Mouse (Mus musculus) hindbrain, postnatal 0 days (tissue): ENCODE data around the gene Olfr67. TPM values are rescaled to one million over a fixed set of nuclear protein-coding genes. Genes with fewer than 3 reads are reported as not detected.

Experiments
- ATAC-seq: fragments of 200-750 bp; cut with Nextera tagmentation; 2 replicates; pipeline ENCODE4 v1.8.0; 2017; ENCODE audit warnings: mild to moderate bottlenecking, moderate TSS enrichment, moderate library complexity
- DNase-seq: peaks from one replicate; pipeline ENCODE4 v3.0.0-alpha.2; 2015; ENCODE audit warnings: low spot score
- H3K27ac ChIP-seq: fragments of 300-500 bp; sonication (generic); 2 replicates; pipeline ENCODE4 v1.5.1; 2014; ENCODE audit warnings: mild to moderate bottlenecking
- H3K27me3 ChIP-seq: fragments of 300-500 bp; sonication (generic); 2 replicates; pipeline ENCODE4 v1.6.1; 2014; ENCODE audit warnings: low read length, mixed read lengths; ENCODE audit not compliant: insufficient read depth
- H3K36me3 ChIP-seq: fragments of 300-500 bp; sonication (generic); 2 replicates; pipeline ENCODE4 v1.6.1; 2014; ENCODE audit warnings: low read length, mixed read lengths; ENCODE audit not compliant: insufficient read depth
- H3K4me1 ChIP-seq: fragments of 300-500 bp; sonication (generic); 2 replicates; pipeline ENCODE4 v1.6.1; 2014; ENCODE audit warnings: antibody characterized with exemption, low read length, mixed read lengths; ENCODE audit not compliant: insufficient read depth
- H3K4me2 ChIP-seq: fragments of 300-500 bp; sonication (generic); 2 replicates; pipeline ENCODE4 v1.6.1; 2014; ENCODE audit warnings: low read depth, mild to moderate bottlenecking, low read length, moderate library complexity, mixed read lengths
- H3K4me3 ChIP-seq: fragments of 300-500 bp; sonication (generic); 2 replicates; pipeline ENCODE4 v1.5.1; 2014; ENCODE audit warnings: low read length
- H3K9ac ChIP-seq: fragments of 300-500 bp; sonication (generic); replicated peaks from 2 replicates; pipeline ENCODE4 v1.6.1; 2014; ENCODE audit warnings: mild to moderate bottlenecking, low read length, moderate library complexity, mixed read lengths
- H3K9me3 ChIP-seq: fragments of 300-500 bp; sonication (generic); 2 replicates; pipeline ENCODE4 v1.6.1; 2016; ENCODE audit warnings: low read length, mixed read lengths
- CTCF ChIP-seq: IDR thresholded peaks from 2 replicates; pipeline ENCODE4 v1.5.1; 2016; ENCODE audit warnings: antibody characterized with exemption, control low read depth, low read depth
- WGBS: fragments of 180-500 bp; shearing (Covaris S2); extraction: QIAGEN DNeasy Blood & Tissue Kit; methylation state at CpG from one replicate; pipeline ENCODE4 v1.1.7; 2014; 5-methylcytosine and 5-hydroxymethylcytosine counted together
- polyA plus RNA-seq: library from polyadenylated mRNA; unstranded; fragments of >200 nt; fragmentation: Nextera tagmentation; extraction: Ambion mirVana; gene quantifications from 2 replicates; pipeline ENCODE4 v1.2.1, GENCODE M21; 2015
- total RNA-seq: library from RNA; depleted of rRNA; stranded (reverse); fragments of >200 nt; gene quantifications from 2 replicates; pipeline ENCODE4 v1.2.3, GENCODE M21; 2014; rRNA removed

Gene Olfr67
- total and polyA plus RNA-seq, 2 experiments from 2014 or later, result not detected

DNA sequence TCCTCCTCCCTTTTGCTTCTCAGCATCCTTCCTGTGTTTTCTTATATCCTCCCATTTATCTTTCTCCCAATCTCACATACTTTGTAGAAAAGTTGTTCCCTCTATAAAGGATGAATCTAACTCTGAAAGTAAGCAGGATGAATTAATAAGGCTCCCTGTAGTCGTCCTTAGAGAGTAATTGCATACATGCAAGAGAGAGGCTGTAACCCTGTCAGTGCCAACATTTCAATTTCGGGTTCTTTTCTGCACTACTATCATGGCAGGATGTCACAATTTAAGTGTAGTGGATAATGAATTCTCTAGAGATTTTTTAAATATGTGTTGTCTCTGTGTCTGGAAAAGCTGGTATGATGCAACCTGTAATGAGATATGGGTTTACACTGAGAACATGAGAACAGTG, 34.4 kb downstream of the Olfr67 start, which contains the start of gene Olfr630:
Gene Olfr630 (minus strand): TSS at position 101 of the 400 bp plus-strand sequence.
- Histone ChIP-seq H3K4me3 (no peak within 1 kb of the TSS), H3K4me2 (no peak within 1 kb of the TSS), H3K36me3 (no peaks in the 10 kb centered on the region), H3K9me3 (no peaks in the 10 kb centered on the region), H3K4me1 (no peaks in the 10 kb centered on the region), H3K27me3 (no peaks in the 10 kb centered on the region), H3K9ac (no peak within 1 kb of the TSS), H3K27ac (no peak within 1 kb of the TSS)
- ATAC-seq (no peak), DNase-seq (no peak)
- WGBS, result 41% methylated on average over 2 of the region's 2 CpGs
- TF ChIP-seq CTCF, result no peak

- no peak for ATAC-seq
- Histone ChIP-seq H3K4me2 (no peak within 1 kb of the TSS), H3K36me3 (no peaks in the 10 kb centered on the region), H3K9ac (no peak within 1 kb of the TSS), H3K27me3 (no peaks in the 10 kb centered on the region), H3K4me1 (no peaks in the 10 kb centered on the region), H3K9me3 (no peaks in the 10 kb centered on the region), H3K4me3 (no peak within 1 kb of the TSS), H3K27ac (no peak within 1 kb of the TSS)
- DNase-seq, result no peak
- 75% methylated on average over 2 of the region's 2 CpGs for WGBS
- no peak for TF ChIP-seq CTCF
Measured at GRCm38 (mm10) chr7:103744843-103745242, 46.8 kb downstream of the Olfr67 start, which contains the start of gene Olfr629. TSS of gene Olfr629 (minus strand) at chr7:103744943.

Other genes starting within 250 kb of the Olfr67 start
Only the 30 nearest of the 34 such genes appear.
- not detected in 2 replicates for gene Olfr616, start 222.7 kb downstream of the Olfr67 start, total RNA-seq
- gene Olfr616, start 222.7 kb downstream of the Olfr67 start, polyA plus RNA-seq, result not detected in 2 replicates
- not detected in 2 replicates for gene Olfr617, start 218.8 kb downstream of the Olfr67 start, total RNA-seq
- gene Olfr617, start 218.8 kb downstream of the Olfr67 start, polyA plus RNA-seq, result not detected in 2 replicates
- gene Olfr618, start 201.7 kb downstream of the Olfr67 start, total RNA-seq, result 0.11 TPM in 1 of 2 replicates, not detected in the other
- gene Olfr618, start 201.7 kb downstream of the Olfr67 start, polyA plus RNA-seq, result not detected in 2 replicates
- gene Olfr619, start 191.2 kb downstream of the Olfr67 start, total RNA-seq, result not detected in 2 replicates
- not detected in 2 replicates for gene Olfr619, start 191.2 kb downstream of the Olfr67 start, polyA plus RNA-seq
- not detected in 2 replicates for gene Olfr620, start 179.3 kb downstream of the Olfr67 start, total RNA-seq
- gene Olfr620, start 179.3 kb downstream of the Olfr67 start, polyA plus RNA-seq, result not detected in 2 replicates
- not detected in 2 replicates for gene Olfr622, start 149.1 kb downstream of the Olfr67 start, total RNA-seq
- gene Olfr622, start 149.1 kb downstream of the Olfr67 start, polyA plus RNA-seq, result not detected in 2 replicates
- gene Olfr623, start 128.1 kb downstream of the Olfr67 start, total RNA-seq, result not detected in 2 replicates
- gene Olfr623, start 128.1 kb downstream of the Olfr67 start, polyA plus RNA-seq, result not detected in 2 replicates
- gene Olfr624, start 120.6 kb downstream of the Olfr67 start, total RNA-seq, result not detected in 2 replicates
- 0.05 TPM in 1 of 2 replicates, not detected in the other for gene Olfr624, start 120.6 kb downstream of the Olfr67 start, polyA plus RNA-seq
- not detected in 2 replicates for gene Olfr625-ps1, start 109.1 kb downstream of the Olfr67 start, total RNA-seq
- not detected in 2 replicates for gene Olfr625-ps1, start 109.1 kb downstream of the Olfr67 start, polyA plus RNA-seq
- gene Olfr243, start 77.2 kb downstream of the Olfr67 start, total RNA-seq, result not detected in 2 replicates
- gene Olfr243, start 77.2 kb downstream of the Olfr67 start, polyA plus RNA-seq, result not detected in 2 replicates
- not detected in 2 replicates for gene Olfr628, start 61.4 kb downstream of the Olfr67 start, total RNA-seq
- not detected in 2 replicates for gene Olfr628, start 61.4 kb downstream of the Olfr67 start, polyA plus RNA-seq
- gene Olfr629, start 46.9 kb downstream of the Olfr67 start, total RNA-seq, result not detected in 2 replicates
- not detected in 2 replicates for gene Olfr629, start 46.9 kb downstream of the Olfr67 start, polyA plus RNA-seq
- not detected in 2 replicates for gene Olfr630, start 34.5 kb downstream of the Olfr67 start, total RNA-seq
- not detected in 2 replicates for gene Olfr630, start 34.5 kb downstream of the Olfr67 start, polyA plus RNA-seq
- not detected in 2 replicates for gene Olfr69, start 20.2 kb downstream of the Olfr67 start, total RNA-seq
- not detected in 2 replicates for gene Olfr69, start 20.2 kb downstream of the Olfr67 start, polyA plus RNA-seq
- gene Olfr68, start 12.1 kb downstream of the Olfr67 start, total RNA-seq, result not detected in 2 replicates
- not detected in 2 replicates for gene Olfr68, start 12.1 kb downstream of the Olfr67 start, polyA plus RNA-seq
- gene Hbb-bt, start 22.2 kb upstream of the Olfr67 start, total RNA-seq, result 146 and 311 TPM in 2 replicates
- gene Hbb-bt, start 22.2 kb upstream of the Olfr67 start, polyA plus RNA-seq, result 213 and 218 TPM in 2 replicates
- 1,334 and 1,616 TPM in 2 replicates for gene Hbb-bs, start 36.3 kb upstream of the Olfr67 start, total RNA-seq
- 849 and 1,064 TPM in 2 replicates for gene Hbb-bs, start 36.3 kb upstream of the Olfr67 start, polyA plus RNA-seq
- gene Hbb-bh2, start 48.7 kb upstream of the Olfr67 start, total RNA-seq, result not detected in 2 replicates
- not detected in 2 replicates for gene Hbb-bh2, start 48.7 kb upstream of the Olfr67 start, polyA plus RNA-seq
- gene Hbb-bh1, start 51.3 kb upstream of the Olfr67 start, total RNA-seq, result not detected in 2 replicates
- gene Hbb-bh1, start 51.3 kb upstream of the Olfr67 start, polyA plus RNA-seq, result not detected in 2 replicates
- gene Hbb-y, start 61.4 kb upstream of the Olfr67 start, total RNA-seq, result not detected in 2 replicates
- 0.30 and 1.1 TPM in 2 replicates for gene Hbb-y, start 61.4 kb upstream of the Olfr67 start, polyA plus RNA-seq
- gene Olfr66, start 94.4 kb upstream of the Olfr67 start, total RNA-seq, result not detected in 2 replicates
- gene Olfr66, start 94.4 kb upstream of the Olfr67 start, polyA plus RNA-seq, result not detected in 2 replicates
- gene Olfr64, start 102.7 kb upstream of the Olfr67 start, total RNA-seq, result not detected in 2 replicates
- not detected in 2 replicates for gene Olfr64, start 102.7 kb upstream of the Olfr67 start, polyA plus RNA-seq
- gene Olfr65, start 111.7 kb upstream of the Olfr67 start, total RNA-seq, result not detected in 2 replicates
- not detected in 2 replicates for gene Olfr65, start 111.7 kb upstream of the Olfr67 start, polyA plus RNA-seq
- gene Olfr631, start 137.0 kb upstream of the Olfr67 start, total RNA-seq, result not detected in 2 replicates
- not detected in 2 replicates for gene Olfr631, start 137.0 kb upstream of the Olfr67 start, polyA plus RNA-seq
- not detected in 2 replicates for gene Olfr632, start 142.5 kb upstream of the Olfr67 start, total RNA-seq
- not detected in 2 replicates for gene Olfr632, start 142.5 kb upstream of the Olfr67 start, polyA plus RNA-seq
- not detected in 2 replicates for gene Olfr633, start 152.6 kb upstream of the Olfr67 start, total RNA-seq
- gene Olfr633, start 152.6 kb upstream of the Olfr67 start, polyA plus RNA-seq, result not detected in 2 replicates
- not detected in 2 replicates for gene Olfr635, start 179.3 kb upstream of the Olfr67 start, total RNA-seq
- not detected in 2 replicates for gene Olfr635, start 179.3 kb upstream of the Olfr67 start, polyA plus RNA-seq
- gene Olfr638, start 206.9 kb upstream of the Olfr67 start, total RNA-seq, result not detected in 2 replicates
- gene Olfr638, start 206.9 kb upstream of the Olfr67 start, polyA plus RNA-seq, result not detected in 2 replicates
- not detected in 2 replicates for gene Olfr639, start 225.5 kb upstream of the Olfr67 start, total RNA-seq
- 0.03 TPM in 1 of 2 replicates, not detected in the other for gene Olfr639, start 225.5 kb upstream of the Olfr67 start, polyA plus RNA-seq
- gene Olfr640, start 233.8 kb upstream of the Olfr67 start, total RNA-seq, result not detected in 2 replicates
- gene Olfr640, start 233.8 kb upstream of the Olfr67 start, polyA plus RNA-seq, result not detected in 2 replicates